Mouse (Mus musculus) cerebellum, postnatal 14 days (tissue): Measurements from ENCODE around the gene Olfr354.

ENCODE experiments used
- DNase-seq, 2 experiments: peaks; one replicate each; pipeline ENCODE4 v3.0.0; 2021; ENCODE audit warnings: mixed read lengths in 2 of 2

Gene Olfr354

GRCm38 (mm10) chr2:36905380-36905779 lies at the start of gene Olfr354:
TSS of gene Olfr354 (plus strand) at chr2:36905680.
- no peak for DNase-seq

- DNase-seq: no peak
Observed at GRCm38 (mm10) chr2:36862560-36862959, 42.9 kb upstream of the Olfr354 start, which contains the start of gene Olfr351. TSS of gene Olfr351 (minus strand) at chr2:36862660.

GRCm38 (mm10) chr2:36868160-36868559 lies 37.3 kb upstream of the Olfr354 start, which contains the start of gene Olfr352:
TSS of gene Olfr352 (plus strand) at chr2:36868460.
- no peak for DNase-seq

- no peak for DNase-seq
Observed at GRCm38 (mm10) chr2:36892836-36893235, 12.6 kb upstream of the Olfr354 start, which contains the start of gene Olfr353. TSS of gene Olfr353 (minus strand) at chr2:36892936.

GRCm38 (mm10) chr2:36897114-36897513 lies 8.4 kb upstream of the Olfr354 start:
- DNase-seq: no peak

GRCm38 (mm10) chr2:36928797-36929196 lies 23.3 kb downstream of the Olfr354 start, which contains the start of gene Olfr355:
TSS of gene Olfr355 (minus strand) at chr2:36928897.
- no peak for DNase-seq

- no peak for DNase-seq
Observed at GRCm38 (mm10) chr2:36936821-36937220, 31.3 kb downstream of the Olfr354 start, which contains the start of gene Olfr356. TSS of gene Olfr356 (plus strand) at chr2:36937121.
